Mouse (Mus musculus) cerebellum, adult 2 months (tissue): ENCODE measurements around the gene Phldb3. TPM values are rescaled to one million over a fixed set of nuclear protein-coding genes. Genes with fewer than 3 reads are reported as not detected.

ENCODE experiments used
- DNase-seq, 2 experiments: peaks; one replicate each; pipeline ENCODE4 v3.0.0; 2021
- H3K27ac ChIP-seq: fragments of 200-500 bp; 2 replicates; pipeline ENCODE4 v1.5.1; 2012; ENCODE audit warnings: low read length, control low read depth, inconsistent platforms; ENCODE audit not compliant: insufficient read depth
- H3K27me3 ChIP-seq: fragments of 200-500 bp; 2 replicates; pipeline ENCODE4 v1.6.1; 2012; ENCODE audit warnings: inconsistent platforms, mild to moderate bottlenecking, low read length, moderate library complexity; ENCODE audit not compliant: control insufficient read depth, insufficient read depth
- H3K4me1 ChIP-seq: fragments of 200-500 bp; 2 replicates; pipeline ENCODE4 v1.6.1; 2011; ENCODE audit warnings: low read length; ENCODE audit not compliant: control insufficient read depth, insufficient read depth
- H3K4me3 ChIP-seq: fragments of 200-500 bp; replicated peaks from 2 replicates; pipeline ENCODE3; 2011; ENCODE audit warnings: mild to moderate bottlenecking, low read depth, low read length, control low read depth; ENCODE audit not compliant: insufficient read depth
- CTCF ChIP-seq: fragments of 200-500 bp; IDR thresholded peaks from 2 replicates; pipeline ENCODE4 v1.5.1; 2011; ENCODE audit warnings: low read depth, mild to moderate bottlenecking, control low read depth, low read length, moderate library complexity, borderline replicate concordance; ENCODE audit not compliant: insufficient read depth
- POLR2A ChIP-seq: fragments of 200-500 bp; IDR thresholded peaks from 2 replicates; pipeline ENCODE4 v1.6.1; 2011; ENCODE audit warnings: low read length, control low read depth, borderline replicate concordance; ENCODE audit not compliant: insufficient read depth
- WGBS: fragments of 180-500 bp; shearing (Covaris S2); methylation state at CpG from one replicate; pipeline ENCODE4 v1.1.7; 2018; 5-methylcytosine and 5-hydroxymethylcytosine counted together
- polyA plus RNA-seq: library from polyadenylated mRNA; depleted of rRNA; stranded (reverse); fragments of >200 nt; gene quantifications from 2 replicates; pipeline ENCODE4 v1.2.3, GENCODE M21; 2012

Phldb3 gene
- polyA plus RNA-seq, 1 experiment, result 0.18 TPM

DNA sequence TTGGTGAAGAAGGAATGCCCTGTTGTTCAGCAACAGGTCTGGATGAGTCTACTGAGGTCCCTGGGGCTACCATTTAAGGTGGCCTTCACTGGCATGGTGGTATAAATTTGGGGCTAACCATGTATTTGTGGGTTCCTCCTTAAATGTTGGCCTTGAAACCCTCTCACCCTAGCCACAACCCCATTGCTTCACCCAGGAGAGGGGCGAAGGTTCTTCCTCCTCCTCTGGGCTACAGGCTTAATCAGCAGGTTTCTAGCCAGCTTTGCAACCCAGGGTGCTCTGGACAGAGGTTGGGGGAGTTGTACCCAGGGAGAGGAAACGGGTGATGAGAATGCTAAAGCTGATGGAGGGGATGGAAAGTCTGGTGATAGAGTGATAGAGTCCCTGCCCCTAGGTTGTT lies 15.1 kb upstream of the Phldb3 start:
- 84% methylated on average over 2 of the region's 2 CpGs for WGBS
- H3K27me3 ChIP-seq, result no peaks in the 10 kb centered on the region
- TF ChIP-seq POLR2A (no peak), CTCF (no peak)
- no peak overlapping the region for H3K27ac ChIP-seq
- no peak for DNase-seq
- H3K4me1 ChIP-seq, result peaks cover 5% of the 10 kb centered on the region
- H3K4me3 ChIP-seq, result no peak overlapping the region

DNA sequence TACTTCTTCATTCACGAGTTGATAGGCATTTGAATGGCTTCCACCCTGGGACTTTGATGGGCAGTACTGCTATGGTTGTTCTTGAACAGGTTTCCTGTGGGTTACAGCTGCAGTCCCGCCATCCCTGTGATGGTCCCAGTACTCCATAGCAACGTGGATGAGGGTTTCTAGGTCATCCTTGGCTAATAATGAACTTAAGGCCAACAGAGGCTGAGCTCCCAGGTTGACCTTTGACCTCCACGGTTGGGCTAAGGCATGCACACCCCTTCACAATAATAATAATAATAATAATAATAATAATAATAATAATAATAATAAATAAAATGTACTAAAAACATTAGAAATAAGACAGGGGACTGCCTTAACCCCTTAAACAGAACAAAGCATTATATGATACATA lies 12.4 kb upstream of the Phldb3 start:
- no peaks in the 10 kb centered on the region for H3K27me3 ChIP-seq
- WGBS, result 64% methylated on average over 4 of the region's 4 CpGs
- H3K4me1 ChIP-seq, result peaks cover 5% of the 10 kb centered on the region
- H3K4me3 ChIP-seq, result no peak overlapping the region
- H3K27ac ChIP-seq, result no peak overlapping the region
- no peak for DNase-seq
- TF ChIP-seq CTCF (no peak), POLR2A (no peak)

DNA sequence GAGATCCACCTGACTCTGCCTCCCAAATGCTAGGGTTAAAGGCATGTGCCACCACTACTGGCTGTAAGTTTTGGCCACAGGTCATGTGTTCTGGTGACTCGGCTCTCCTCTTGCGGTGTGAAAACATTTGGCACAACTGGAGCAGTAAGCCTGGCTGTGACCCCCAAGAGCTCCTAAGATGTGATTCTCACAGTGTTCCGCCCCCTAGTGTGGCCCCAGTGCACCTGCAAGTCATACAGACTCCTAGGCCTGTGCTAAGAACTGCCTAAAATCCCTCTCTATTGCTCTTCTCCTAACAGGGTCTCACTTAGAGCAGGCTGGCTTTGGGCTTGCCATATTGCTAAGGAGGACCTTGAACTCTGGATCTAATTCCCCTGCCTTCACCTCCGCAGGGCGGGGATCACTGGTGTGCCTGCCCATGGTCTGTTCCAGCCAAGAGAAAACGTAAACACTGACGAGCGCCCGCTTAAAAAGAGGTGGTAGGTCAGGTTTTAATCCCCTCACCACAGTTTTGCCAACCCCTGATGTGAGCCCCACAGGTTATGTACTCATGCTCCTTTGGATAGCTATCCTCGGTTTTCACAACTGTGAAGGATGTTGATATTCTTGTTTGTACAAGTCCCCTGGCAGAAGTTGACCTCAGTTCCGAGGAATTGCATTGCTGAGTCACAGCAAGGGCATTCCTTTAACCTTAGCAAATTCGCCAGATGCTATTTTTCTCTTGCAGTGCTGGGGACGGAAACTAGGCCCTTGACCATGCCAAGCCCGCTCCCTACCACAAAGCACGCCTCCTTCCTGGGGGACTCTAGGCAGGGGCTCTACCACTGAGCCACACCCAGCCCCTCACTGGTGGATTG lies 11.1 kb upstream of the Phldb3 start:
- peaks cover 3% of the 10 kb centered on the region; the same call in 1 of the 2 replicates for H3K4me1 ChIP-seq
- TF ChIP-seq CTCF (peak; percentile 21; the same call in 1 of the 2 replicates), POLR2A (no peak)

DNA sequence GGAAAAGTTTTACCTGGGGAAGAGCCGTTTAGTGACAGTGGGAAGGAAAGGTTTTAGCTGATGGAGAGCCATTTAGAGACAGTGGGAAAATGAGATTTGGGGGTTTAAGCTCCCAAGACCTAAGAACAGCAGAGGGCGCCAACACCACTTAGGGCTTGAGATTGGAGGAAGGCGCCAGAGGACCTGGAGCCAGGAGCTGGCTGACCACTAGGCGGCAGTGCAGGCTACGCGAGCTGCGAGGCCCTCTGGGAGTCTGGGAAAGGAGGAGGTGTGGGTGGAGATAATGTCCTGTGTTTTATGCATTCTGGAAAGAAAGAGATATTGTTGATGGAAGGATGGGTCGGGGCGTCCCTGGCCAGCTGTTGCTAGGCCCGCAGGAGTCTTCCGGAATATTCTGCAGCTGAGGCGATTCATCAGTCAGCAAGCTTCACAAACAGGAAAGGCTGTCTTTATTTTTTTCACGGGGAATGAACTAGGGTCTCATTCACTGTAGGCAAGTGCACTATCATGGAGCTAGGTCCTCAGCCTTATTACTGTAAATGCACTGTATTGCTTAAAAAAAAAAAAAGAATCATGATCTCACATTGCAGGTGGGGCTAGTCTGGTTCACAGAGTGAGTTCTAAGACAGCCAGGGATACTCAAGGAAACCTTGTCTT lies 9.5 kb upstream of the Phldb3 start:
- Histone ChIP-seq H3K27ac (no peak overlapping the region), H3K4me1 (no peaks in the 10 kb centered on the region), H3K4me3 (peak overlapping the region; percentile 62), H3K27me3 (no peaks in the 10 kb centered on the region)
- peak; percentile 93 to 96 for DNase-seq
- TF ChIP-seq POLR2A, result no peak
- peak; percentile 100 for TF ChIP-seq CTCF
- whole genome bisulfite sequencing, result 2% methylated on average over 13 of the region's 13 CpGs

More for the DNA sequence above, 11.1 kb upstream of the Phldb3 start:
- Histone ChIP-seq H3K27me3 (no peaks in the 10 kb centered on the region), H3K4me3 (no peak overlapping the region), H3K27ac (no peak overlapping the region)
- 84% methylated on average over 15 of the region's 15 CpGs for WGBS
- no peak for DNase-seq

DNA sequence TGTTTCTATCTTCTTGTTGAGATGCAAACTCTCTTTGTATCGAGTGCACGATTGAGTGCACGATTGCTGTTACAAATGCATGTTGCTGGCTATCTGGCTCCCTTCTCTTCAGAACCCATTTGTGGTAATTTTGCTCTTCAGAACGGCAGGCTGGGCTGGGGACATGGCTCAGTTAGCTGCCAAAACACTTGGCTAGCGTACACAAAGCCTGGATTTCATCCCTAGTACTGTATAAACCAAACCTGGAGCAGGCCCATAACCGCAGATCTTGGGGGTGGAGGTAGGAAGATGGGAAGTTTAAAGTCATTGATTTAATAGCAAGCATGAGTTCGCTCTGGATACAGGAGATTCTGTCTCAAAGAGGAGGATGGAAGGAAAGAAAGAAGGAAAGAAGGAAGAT lies 5.0 kb upstream of the Phldb3 start:
- Histone ChIP-seq H3K27ac (no peak overlapping the region), H3K4me3 (no peak overlapping the region), H3K4me1 (no peaks in the 10 kb centered on the region), H3K27me3 (peaks cover 1% of the 10 kb centered on the region; the same call in 1 of the 2 replicates)
- 29% methylated on average over 7 of the region's 7 CpGs for WGBS
- TF ChIP-seq CTCF, result no peak
- TF ChIP-seq POLR2A, result no peak
- DNase-seq, result no peak

DNA sequence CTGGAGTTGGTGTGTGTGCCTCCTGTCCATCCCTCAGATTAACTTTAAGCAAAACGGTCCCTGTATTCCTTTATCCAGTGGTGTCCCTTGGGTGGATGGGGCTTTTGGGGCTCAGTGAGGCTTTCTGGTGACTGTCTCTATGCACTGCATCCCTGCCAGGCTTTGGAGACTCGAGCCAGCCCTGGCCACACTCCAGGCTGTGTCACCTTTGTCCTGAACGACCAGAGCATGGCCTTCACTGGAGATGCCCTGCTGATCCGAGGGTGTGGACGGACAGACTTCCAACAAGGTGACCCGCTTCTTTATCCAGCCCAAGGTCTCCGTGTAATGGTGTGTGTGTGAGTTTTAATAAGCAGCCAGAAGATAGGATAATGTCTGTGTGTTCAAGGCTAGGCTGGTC lies 4.5 kb upstream of the Phldb3 start:
- no peak overlapping the region for H3K27ac ChIP-seq
- H3K27me3 ChIP-seq, result peaks cover 5% of the 10 kb centered on the region; the same call in 1 of the 2 replicates
- no peak overlapping the region for H3K4me3 ChIP-seq
- TF ChIP-seq POLR2A, result no peak
- TF ChIP-seq CTCF, result no peak
- H3K4me1 ChIP-seq, result peaks cover 2% of the 10 kb centered on the region; the same call in 1 of the 2 replicates
- no peak for DNase-seq
- 52% methylated on average over 7 of the region's 7 CpGs for WGBS

DNA sequence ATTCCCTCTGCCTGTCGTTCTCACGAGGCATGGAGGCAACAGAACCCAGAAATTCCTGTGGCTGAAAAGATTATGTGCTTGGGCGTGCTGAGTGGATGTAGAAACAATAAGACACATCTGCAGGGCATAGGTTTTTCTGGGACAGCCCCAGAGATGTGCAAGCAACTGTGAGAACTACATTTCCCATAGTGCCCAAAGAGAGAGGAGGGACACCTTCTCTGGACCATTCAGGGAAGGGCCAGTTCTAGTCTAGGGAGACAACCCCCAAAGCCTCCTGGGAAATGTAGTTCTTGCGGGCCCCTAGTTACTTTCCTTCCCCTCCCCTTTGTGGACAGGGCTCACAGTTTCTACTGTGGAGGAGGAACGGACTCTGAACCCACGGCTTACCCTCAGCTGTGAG lies 2.5 kb upstream of the Phldb3 start:
- WGBS, result 71% methylated on average over 6 of the region's 6 CpGs
- DNase-seq, result peak; percentile 25 to 46

More for the DNA sequence above, 2.5 kb upstream of the Phldb3 start:
- Histone ChIP-seq H3K4me1 (peaks cover 4% of the 10 kb centered on the region; the same call in 1 of the 2 replicates), H3K27ac (no peak overlapping the region), H3K4me3 (no peak overlapping the region), H3K27me3 (peaks cover 9% of the 10 kb centered on the region; the same call in 1 of the 2 replicates)
- TF ChIP-seq CTCF, result no peak
- no peak for TF ChIP-seq POLR2A
